Mouse (Mus musculus): ENCODE measurements around the gene Tmem235.

Gene Tmem235

DNA sequence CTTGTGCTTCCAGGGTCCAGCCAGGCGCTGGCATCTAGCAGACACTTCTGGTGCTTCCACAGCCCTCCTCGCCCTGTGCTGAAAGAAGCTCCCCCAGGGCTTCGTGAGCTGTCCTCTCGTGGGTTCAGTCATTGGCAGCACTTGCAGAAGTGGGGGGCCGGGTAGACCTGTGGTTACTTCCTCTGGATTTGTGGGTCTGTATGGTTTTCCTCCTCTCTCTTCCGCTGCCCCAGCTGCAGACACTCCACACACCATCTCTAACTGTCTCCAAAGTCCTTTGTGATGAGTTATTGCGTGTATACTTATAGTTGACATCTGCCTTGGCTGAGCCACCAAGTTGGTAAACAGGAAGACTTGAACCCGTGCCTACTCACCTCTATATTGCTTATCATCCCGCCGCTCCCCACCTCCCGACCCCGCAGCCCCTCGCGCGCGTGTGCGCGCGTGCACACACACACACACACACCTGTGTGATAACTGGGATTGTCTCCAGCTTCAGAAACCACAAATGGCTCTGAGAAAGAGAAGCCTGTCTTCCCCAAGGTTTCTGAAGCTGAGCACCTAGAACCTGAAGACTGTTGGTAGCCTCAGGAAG is 31.1 kb downstream of the Tmem235 start:
- DNase-seq = peak; percentile 50 to 71

DNA sequence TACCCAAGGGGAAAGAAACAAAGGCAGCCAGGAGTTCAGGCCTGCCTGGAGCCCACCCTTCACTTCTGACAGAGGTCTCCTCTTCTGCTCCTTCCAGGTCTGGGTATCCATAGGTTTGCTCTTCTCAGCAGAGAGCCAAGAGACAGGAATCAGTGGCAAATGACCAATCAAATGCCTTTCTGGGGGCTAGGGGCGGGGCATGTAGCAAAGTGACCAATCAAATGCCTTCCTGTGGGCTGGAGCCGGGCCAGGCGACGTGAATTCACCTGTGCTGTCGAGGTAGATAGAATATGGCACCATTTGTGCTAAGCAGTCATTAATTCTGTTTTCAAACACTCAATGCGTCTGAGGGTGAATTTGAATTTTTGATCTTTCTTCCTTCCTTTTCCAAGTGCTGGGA is 31.6 kb downstream of the Tmem235 start:
- DNase-seq = peak; percentile 83 to 84

DNA sequence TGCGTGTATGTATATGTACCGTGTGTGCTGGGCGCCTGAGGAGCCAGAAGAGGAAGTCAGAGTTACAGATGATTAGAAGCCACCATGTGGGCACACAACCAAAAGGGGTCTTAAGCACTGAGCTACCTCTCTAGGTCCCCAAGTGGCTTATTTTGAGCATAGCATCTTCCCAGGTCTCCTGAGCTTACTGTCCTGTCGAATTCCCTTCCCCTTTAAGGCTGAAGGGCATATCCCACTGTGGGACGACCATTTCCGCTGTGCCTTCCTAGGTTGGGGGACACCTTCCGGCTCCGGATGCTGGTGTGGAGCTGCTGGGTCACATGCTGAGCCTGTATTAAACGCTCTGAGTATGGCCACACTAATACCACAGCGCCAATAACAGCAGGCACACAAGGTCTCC is 34.1 kb downstream of the Tmem235 start:
- DNase-seq = no peak

DNA sequence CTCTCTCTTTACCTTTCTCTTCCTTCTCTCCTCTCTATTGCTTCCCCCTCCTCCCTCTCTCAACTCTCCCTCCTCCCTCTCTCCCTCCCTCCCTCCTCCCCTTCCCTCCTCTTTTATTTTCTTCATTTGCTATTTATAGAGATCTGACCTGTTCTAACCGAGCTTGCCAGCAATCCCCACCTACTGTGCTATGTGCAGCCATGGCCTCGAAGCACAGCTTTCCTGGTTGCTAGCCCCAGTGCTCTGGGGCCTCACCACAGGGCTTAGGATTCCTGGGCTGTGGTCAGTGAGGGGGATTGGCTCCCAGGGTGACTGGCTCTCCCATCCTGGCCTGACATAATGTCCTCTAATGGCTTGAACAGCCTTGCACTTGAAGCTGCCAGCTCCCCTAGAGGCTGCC is 36.0 kb downstream of the Tmem235 start:
- no peak for DNase-seq

DNA sequence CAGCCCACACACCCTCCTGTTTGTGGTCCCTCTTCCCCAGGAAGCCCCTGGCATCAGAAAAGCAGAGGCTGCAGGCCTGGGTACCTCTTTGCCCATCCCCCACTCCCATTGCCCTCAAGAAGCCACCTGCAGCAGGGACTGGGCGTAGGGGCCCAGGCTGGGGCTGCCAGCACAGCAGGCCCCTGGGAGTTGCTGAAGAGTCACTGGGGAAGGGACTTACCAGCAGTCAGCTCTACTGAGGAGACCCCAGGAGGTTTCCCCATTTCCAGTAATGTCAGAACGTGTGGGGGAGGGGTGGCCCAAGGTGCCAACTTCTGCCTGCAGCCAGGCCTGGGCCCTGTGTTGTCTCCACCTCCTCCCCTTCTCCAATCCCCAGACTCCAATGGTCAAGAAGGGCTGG is 41.7 kb downstream of the Tmem235 start:
- DNase-seq = peak; percentile 77 to 89

DNA sequence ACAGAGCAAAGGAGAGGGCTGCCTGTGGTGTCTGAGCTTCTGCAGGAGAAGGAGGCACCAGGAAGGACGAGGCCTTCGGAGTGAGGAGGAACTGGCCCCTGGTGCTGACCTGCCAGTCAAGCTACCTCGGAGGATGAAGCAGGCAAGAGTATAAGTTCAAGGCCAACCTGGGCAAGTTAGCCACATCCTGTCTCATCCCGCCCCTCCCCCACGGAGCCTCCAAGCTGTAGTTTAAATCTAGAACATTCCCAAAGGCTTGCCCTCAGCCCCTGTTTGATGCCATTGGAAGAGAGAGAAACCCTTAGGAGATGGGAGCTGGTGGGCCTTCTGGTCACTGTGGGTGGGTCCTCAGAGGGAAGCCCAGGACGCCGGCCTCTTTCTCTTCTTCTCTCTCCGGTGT is 43.9 kb downstream of the Tmem235 start:
- peak in 1 of 2 experiments; percentile 57 for DNase-seq

DNA sequence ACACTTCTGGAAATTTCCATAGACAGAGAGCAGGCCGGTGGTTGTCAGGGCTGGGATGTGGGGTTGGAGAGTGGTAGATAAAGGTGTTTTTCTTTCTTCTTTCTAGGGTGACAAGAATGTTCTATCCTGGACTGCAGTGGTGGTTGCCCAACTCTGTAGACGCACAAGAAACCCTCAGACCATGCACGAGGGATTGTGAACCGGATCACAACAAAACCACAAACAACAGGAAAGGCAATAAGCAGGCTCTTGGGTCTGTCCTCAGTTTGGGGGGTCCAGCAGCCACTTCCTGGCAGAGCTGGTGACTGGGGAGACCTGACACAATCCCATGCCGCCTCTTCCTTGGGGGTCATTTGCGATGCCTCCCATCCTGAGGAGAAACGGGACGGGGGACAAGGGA is 48.8 kb downstream of the Tmem235 start:
- DNase-seq = no peak

DNA sequence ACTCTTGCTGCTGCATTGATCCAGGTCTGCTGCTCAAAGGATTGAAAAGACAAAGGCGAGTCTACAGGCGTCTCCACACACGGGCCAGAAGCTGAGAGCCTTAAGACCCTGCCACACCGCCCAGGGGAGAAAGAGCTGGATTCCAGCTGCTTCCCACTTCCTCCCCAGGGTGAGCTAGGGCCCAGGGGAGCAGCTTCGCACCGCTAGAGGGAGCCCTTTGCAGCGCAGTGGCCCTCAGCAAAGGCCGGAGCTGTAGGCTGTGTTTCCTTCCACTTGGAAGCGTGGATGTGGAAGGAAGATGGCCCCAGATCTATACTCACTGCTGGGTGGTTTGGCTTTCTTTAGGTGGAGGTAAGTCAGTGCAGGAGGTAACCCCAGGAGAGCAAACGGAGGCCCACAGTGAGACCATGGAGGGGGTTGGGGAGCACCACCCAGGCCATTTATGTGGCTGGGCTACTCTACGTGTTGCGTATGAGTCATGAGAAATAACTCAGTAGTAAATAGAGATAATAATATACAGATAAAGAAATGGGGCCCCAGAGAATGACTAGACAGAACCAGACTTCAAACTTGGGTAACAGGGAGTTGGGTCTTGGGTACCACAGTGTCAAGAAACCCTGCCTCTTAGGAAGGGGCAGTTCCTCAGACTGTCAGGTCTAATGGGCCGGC is 52.3 kb downstream of the Tmem235 start:
- DNase-seq = peak; percentile 80 to 83

DNA sequence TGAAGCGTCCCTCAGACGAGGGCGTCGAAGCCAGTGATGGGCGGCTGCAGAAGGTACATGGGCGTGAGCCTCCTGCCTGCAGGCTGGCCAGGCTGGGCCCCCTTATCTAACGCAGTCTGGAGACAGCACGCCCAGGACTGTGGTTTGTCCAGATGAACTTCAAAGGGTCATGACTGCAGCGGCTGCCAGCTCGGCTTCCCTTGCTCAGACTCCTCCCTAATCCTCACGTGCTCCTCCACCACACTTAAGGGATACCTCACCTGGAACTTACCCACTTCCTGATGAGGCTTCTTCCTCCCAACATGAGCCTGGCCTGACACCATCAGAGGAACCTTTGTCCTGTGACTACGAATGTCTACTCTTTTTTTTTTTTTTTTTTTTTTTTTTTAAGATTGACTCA is 54.0 kb downstream of the Tmem235 start:
- DNase-seq = no peak

All from thymus, postnatal 36 days (tissue).